Mouse (Mus musculus): Measurements from ENCODE around the gene Nfx1.

The Nfx1 gene

DNA sequence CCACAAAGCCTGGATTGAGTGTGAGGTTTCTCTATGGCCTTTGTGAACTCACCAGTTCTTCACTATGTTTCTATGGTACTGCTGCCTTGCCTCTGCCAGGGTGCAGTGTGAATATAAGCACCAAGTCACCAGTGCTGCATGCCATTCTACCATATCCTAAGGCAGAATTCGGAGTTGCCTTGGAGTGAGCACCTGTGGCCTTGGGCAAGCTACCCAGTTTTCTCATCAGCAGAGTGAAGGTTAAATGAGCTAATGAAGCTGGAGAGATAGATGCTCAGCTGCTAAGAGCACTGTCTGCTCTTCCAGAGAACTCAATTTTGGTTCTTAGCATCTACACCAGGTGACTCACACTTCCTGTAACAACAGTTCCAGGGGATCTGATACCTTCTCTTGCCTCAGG lies 3.3 kb downstream of the Nfx1 start:
- in situ Hi-C loops (cut with MboI, MseI), result loop anchor here in 1 of 2 experiments (10.0 kb wide), 1 partner anchor 771 kb away; no protein-coding TSS in a partner anchor

DNA sequence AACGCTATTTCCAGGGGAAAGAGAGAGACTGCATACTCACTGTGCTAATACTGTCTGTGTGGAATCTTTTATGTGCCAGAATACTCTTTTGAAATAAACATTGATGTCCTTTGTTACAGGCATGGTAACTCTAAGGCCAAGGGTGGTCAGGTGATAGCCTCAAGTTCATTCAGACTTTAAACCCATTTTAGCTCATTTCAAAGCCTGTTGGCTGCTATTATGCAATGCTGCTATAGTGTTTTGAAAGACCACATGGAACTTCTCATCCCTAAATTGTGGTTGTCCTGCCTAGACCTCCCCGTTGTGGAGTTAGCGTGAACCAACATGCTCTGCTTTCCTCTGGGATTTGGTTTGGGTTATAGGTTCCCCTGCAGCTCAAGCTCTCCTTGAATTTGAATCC lies 5.0 kb downstream of the Nfx1 start:
- in situ Hi-C loops (cut with MboI, MseI), result loop anchor here in 1 of 2 experiments (10.0 kb wide), 1 partner anchor 769 kb away; no protein-coding TSS in a partner anchor

DNA sequence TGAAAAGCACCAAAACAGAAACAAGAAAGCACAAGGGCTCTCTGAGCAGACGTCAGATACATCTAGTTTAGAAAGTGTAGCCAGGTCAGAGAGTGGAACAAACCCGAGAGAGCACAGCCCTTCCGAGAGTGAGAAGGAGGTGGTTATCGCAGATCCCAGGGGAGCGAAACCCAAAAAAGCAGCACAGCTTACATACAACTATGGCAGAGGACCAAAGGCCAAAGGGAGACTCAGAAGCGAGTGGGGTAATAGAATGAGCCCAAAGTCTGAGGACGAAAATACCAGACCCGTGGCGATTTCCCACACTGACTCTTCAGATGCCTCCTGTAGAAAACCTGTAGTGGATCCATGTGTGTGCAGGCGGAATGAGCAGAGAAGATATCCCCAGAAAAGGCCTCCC lies 5.9 kb downstream of the Nfx1 start:
- in situ Hi-C loops (cut with MboI, MseI), result loop anchor here in 1 of 2 experiments (10.0 kb wide), 1 partner anchor 768 kb away; no protein-coding TSS in a partner anchor

DNA sequence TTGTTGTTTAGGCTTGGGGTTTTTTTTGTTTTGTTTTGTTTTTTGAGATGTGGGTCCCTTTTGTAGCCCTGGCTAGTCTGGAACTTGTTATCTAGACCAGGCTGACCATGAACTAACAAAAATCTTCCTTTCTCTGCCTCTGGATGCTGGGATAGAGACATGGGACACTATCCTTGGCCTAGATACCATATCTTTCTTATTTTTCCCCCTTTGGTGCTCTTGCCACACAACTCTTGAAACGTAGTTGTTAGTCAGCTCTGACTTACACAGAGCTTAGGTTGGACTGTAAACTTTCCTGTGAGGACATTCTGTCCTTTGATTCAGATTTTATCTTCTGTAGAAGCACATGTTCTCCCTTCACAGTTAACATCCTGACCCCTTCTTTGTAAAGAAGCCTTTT lies 8.7 kb downstream of the Nfx1 start:
- in situ Hi-C loops (cut with MboI, MseI), result loop anchor here in 1 of 2 experiments (10.0 kb wide), 1 partner anchor 765 kb away; no protein-coding TSS in a partner anchor

DNA sequence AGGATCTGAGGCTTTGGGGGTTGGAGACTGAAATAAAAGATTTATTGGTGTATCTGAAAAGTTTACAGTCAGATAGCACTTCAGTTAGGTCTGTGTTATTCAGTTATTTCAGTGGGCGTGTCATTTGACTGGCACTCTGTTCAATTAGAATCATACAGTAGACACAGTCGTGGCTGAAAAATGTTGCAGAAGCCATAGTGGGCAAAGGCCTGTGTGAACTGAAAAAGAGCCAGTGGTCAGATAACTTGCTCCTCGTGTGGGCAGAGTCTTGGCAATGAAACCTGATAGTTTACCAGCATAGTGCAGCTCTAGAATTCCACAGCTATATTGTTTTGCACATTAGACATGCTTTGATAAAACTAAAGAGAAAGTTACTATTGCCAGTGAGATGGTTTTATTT lies 11.8 kb downstream of the Nfx1 start:
- in situ Hi-C loops (cut with MboI, MseI), result no loop called here

DNA sequence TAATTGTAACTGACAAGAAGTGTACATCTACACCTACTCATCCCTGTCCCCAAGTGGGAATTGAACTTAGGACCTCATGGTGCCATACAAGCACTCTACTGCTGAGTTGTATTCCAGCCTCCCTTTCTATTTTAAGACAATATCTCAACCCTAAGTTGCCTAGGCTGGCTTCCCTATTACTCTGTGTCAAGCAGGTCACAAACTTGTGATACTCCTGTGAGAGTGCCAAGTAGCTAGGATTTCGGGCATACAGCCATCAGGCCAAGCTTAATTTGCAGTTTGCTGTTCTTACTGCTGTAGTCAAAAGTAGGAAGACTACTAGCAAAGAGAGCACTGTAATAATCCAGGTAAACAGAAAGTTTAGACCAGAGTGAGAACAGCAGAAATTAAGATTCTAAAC lies 13.0 kb downstream of the Nfx1 start:
- in situ Hi-C loops (cut with MboI, MseI), result no loop called here

DNA sequence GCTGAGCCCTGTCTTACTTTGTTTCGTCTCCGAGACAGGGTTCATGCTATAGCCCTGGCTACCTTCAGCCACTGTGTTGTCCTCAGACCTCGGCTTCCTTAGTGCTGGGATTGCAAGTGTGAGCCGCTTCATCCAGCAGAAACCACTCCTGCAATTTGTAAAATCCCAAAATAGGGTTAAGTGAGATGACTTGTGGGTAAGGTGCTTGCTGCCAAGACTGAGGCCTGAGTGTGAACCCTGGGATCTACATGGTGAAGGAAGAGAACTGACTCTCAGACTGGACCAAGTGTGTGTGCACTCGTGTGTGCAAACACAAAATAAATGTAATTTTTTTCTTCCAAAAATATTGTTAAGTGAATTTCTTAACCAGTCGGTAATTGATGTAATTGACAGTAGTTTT lies 18.9 kb downstream of the Nfx1 start:
- in situ Hi-C loops (cut with MboI, MseI), result no loop called here

DNA sequence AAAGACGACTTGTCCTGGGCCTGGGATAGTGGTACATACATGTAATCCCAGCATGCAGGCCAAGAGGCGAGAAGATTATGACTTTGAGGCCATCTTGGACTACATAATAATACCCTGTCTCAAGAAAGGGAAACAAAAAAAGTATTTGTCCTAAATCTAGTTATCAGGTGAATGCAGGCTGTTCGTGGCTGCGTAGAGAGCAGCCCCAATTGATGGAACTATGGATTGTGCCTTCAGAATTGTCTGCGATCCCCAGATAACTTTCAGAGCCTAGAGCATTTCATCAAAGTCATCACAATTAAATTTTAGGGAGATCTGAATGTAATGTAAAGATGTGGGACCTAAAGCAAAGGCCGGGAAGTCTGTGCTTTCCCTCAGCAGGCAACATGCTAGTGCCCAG lies 25.6 kb downstream of the Nfx1 start:
- in situ Hi-C loops (cut with MboI, MseI), result no loop called here

DNA sequence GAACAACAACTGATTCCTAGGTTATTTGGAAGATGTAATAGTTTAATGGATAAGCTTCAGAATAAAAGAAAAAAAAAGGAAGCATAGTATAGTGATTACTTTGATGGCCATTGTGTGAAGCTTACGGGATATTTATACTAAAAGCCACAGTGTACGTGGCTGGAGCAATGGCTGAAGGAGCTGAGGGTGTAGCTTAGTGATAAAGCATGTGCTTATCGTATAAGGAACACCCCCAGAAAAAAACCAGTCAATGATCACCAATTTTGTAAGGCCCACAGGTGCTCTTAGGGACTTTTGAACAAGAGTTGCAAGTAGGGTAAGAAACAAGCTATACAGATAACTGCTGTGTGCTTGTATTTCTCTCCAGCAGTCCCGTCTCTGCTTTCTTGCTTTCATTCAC lies 27.2 kb downstream of the Nfx1 start:
- in situ Hi-C loops (cut with MboI, MseI), result no loop called here

DNA sequence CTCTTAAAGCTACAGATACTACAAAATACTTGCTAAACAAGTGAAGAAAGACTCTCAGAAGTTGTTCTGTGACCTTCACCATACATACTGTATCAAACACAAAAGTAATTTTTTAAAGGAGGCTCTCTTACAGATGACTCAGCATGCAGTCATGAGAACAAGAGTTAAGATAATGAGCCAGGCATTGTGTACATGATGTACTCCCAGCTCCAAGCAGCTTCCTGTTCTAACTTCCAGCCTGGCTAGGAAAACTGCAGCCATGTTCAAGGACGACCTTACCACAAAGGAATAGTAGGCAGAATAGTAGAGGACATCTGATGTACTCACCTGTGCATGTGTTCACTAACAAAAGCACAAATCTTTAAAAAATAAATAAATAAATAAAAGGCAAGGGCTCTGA lies 29.6 kb downstream of the Nfx1 start:
- in situ Hi-C loops (cut with MboI, MseI), result loop anchor here in 1 of 2 experiments (10.0 kb wide), 1 partner anchor 1985 kb away; no protein-coding TSS in a partner anchor

DNA sequence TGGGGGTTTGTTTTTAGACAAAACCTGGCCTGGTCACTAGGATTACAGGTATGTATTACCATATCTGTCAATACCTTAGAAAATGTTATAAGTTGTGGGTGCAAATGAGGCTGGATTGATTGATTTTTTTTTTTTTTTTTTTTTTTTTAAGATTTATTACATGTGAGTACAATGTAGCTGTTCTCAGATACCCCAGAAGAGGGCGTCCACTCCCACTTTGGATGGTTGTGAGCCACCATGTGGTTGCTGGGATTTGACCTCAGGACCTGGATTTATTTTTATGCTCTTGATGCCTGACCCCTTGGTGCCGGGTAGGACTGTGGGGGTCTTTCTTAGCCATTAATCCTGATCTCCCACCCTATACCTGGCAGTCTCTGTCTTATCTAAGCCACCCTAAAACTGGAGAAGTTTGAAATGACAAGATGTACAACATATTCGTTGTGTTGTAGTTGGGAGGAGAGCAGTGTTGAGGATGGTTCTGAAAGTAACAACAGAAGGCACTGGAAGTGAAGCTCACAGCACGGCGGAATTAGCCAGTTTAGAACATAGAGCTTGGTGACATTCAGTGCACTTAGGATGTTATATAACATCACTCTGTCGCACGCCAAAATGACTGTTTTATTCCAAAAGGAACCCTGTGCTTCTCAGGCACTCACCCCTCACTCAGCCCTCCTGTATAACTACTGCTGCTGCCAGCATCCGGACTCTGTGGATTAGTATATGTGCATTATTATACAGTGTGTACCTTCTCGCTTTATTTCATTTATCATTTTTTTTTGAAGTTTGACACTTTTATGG lies 30.3 kb downstream of the Nfx1 start:
- in situ Hi-C loops (cut with MboI, MseI), result loop anchor here in 1 of 2 experiments (10.0 kb wide), 1 partner anchor 1984 kb away; no protein-coding TSS in a partner anchor

DNA sequence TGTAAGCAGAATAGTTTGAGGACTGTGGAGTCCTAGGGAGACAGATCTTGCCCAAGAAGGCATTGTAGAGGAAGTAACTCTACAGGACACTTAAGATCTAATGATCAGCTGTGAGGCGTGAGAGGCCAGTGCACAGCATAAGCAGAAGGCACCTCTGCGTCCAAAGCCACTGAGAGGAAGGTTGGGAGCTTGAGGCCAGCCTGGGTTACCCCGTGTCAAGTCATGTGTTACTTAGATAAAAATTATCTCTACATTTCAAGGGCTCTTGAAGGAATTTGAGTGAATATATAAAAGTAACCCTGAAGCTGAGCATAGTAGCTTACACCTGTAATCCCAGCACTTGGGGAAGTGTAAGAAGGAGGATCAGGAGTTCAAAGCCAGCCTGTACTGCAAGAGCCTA lies 42.6 kb downstream of the Nfx1 start:
- in situ Hi-C loops (cut with MboI, MseI), result no loop called here

DNA sequence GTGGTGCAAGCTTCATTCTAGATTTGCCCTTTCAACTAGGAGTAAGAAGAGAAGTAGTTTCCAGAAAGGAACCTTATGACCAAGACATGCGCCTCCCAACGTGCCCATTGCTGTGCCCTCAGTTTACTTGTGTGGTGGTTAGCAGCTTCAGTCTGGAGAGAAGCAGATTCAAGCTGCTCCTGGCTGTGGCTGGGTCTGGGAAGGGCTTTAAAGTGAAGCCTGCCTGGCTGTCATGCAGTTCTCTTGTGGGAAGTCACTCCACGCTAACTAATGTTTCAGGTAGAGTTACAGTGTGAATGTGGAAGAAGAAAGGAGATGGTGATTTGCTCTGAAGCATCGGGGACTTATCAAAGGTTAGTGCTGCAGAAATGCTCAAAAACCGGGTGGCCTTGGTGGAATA lies 45.1 kb downstream of the Nfx1 start:
- in situ Hi-C loops (cut with MboI, MseI), result no loop called here

DNA sequence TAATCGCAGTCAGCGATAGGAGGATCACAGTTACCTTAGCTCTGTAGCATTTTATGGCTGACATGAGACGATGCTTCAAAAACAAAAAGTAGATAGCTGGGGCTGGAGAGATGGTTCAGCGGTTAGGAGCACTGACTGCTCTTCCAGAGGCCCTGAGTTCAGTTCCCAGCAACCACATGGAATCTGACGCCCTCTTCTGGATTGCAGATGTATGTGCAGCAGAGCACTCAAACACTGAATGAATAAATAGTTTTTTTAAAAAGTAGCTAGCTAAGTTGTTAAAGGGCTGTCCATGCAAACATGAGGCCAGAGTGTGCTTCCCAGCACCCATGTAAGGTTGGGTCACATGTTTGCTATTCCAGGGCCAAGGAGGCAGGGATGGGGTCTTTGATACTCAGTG lies 50.4 kb downstream of the Nfx1 start:
- in situ Hi-C loops (cut with MboI, MseI), result loop anchor here in 1 of 2 experiments (5.0 kb wide), 1 partner anchor 176 kb away; no protein-coding TSS in a partner anchor

DNA sequence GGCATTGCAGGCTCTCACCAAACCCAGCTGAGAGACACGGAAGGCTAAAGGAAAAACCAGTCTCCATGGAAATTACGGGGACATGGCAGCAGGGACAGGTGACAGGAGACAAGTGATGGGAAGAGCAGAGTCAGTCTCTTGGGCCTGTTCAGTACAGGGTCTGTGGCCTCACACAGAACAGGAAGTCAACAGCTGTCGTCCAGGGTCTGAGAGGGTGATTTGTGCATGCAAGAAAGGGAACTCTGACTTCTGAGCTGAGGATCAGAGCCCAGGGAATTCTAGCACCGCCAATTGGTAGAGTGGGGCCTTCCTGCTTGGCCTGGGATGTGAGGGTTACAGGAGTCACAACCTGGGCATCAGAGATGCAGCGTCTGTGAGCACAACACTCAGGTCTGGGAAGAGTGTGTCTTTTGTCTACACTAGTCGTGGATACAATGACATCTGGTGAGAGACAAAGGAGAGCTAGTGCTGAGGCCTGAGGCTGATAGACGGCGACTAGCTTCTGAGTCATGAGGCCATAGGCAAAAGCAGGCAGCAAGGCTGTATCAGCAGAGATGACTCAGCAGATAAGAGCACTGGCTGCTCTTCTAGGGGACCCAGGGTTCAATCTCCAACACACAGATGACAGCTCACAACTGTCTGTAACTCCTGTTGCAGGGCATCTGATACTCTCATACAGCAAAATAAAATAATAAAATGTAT lies 55.5 kb downstream of the Nfx1 start:
- in situ Hi-C loops (cut with MboI, MseI), result no loop called here

DNA sequence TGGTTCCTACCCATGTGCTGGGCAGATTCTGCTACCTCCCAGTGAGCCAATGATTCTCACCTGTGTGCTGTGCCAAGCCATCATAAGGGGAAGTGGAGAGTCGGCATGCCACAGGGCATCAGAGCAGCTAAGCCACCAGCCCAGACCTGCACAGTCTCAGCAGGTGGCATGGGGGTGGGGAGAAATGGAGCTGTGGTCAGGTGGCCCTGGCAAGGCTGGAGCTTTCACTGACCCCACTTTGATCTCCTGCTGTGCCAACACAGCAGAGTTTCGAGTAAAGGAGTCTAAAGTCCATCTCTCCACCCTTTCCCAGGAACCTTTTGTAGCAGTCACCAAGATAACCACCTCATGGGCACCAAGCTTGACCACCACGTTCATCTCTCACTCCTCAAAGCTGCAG lies 57.2 kb downstream of the Nfx1 start:
- in situ Hi-C loops (cut with MboI, MseI), result no loop called here

DNA sequence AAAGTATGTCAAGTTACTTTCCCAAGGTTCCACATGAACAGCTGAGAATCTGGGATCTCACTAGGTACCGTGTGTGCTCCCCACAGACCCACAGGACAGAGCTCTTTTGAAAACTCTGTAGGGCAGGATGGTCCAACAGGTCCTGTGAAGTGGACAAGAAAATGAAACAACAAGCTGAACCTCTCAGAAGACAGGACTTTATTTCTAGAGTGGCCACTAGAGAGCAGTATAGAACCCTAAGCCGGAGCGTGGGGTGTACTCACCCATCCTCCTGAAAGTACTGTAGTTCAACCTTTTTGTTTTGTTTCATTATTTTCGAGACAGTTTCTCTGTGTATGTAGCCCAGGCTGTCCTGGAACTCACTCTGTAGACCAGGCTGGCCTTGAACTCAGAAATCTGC lies 57.6 kb downstream of the Nfx1 start:
- in situ Hi-C loops (cut with MboI, MseI), result no loop called here

DNA sequence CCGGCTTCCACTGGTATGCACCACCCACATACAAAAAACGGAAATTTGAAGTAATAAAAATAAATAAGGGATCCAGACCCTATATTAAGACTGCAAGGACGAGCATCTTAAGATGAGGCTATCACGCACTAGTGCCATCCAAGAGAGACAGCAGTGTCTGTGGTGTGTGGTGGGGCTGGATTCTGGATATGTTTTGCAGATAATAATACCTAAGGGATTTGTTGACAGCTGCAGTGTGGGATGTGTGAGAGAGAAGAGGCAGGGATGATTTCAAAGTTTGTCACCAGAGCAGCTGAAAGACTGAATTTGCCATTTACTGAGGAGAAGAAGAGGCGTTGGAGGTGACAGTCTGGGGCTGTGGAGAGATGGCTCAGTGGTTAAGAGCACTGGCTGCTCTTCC lies 58.7 kb downstream of the Nfx1 start:
- in situ Hi-C loops (cut with MboI, MseI), result no loop called here

DNA sequence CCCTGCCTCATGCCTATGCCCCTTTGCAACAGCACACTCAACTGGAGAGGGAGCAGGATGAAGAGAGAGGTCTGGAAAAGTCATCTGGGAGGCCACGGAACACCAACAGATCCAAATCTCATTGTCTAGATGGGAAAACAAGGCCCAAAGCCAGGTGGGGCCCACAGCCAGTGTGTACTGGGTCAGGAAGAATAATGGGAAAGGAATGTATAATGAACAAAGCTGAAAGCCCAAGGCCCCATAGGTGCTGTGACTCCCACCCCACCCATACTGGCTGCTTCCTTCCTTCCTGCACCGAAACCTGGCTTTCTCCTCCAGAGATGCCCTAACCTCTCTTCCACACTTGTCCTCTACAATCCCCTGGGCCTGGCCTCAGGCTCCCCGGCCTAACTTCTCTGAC lies 60.5 kb downstream of the Nfx1 start:
- in situ Hi-C loops (cut with MboI, MseI), result no loop called here

DNA sequence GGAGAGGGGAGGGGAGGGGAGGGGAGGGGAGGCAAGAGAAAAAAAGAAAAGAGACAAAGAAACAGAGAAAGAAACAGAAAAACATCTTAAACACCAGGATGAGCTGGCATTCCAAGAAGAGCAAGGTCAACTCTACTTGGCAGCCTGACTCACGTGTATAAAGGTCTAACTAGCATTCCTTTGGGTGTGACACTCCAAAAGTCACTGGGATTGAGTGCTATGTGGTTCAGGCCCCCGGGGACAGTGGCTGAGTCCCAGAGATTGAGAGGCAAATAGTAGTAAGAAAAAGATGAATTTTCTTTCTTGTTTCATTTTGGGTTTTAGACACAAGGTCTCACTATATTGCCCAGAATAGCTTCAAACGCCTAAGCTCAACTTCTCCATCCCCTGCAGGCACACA lies 67.2 kb downstream of the Nfx1 start:
- in situ Hi-C loops (cut with MboI, MseI), result no loop called here

DNA sequence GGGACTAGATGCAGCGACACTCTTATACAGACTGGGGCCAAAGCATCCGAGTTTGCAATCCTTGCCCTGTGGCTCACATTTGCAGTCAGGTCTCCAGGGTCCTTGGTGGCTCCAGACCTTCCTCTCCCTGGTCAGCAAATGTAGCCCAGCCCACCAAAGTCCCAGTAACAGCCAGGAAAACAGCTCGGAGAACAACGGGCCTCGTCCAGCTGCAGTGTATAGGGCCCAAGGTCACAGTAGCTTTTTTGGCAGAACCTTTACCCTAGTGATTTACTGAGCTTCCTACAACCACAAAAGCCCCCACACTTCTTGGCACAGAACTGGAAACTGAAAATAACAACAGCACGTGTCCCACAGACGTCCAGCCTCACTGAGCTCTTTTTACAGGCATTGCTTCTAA lies 70.3 kb downstream of the Nfx1 start:
- in situ Hi-C loops (cut with MboI, MseI), result no loop called here

DNA sequence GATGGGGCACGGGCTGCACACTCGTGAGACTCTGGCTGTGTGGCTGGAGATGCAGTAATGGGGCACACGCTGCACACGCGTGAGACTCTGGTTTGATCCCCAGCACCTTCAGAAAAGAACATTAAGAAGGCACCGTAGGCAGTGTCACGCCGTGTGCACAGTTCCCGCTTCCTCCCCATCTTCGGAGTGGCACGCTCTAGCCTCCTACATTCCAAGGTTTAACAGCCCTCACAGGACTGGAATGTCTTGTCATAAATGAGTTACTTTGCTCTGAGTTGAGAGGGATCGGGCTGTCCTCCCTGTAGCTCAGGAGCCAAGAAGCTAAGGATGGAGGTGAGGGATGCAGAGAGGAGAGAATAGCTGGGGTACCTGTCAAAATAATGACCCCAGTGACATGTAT lies 72.2 kb downstream of the Nfx1 start:
- in situ Hi-C loops (cut with MboI, MseI), result no loop called here

DNA sequence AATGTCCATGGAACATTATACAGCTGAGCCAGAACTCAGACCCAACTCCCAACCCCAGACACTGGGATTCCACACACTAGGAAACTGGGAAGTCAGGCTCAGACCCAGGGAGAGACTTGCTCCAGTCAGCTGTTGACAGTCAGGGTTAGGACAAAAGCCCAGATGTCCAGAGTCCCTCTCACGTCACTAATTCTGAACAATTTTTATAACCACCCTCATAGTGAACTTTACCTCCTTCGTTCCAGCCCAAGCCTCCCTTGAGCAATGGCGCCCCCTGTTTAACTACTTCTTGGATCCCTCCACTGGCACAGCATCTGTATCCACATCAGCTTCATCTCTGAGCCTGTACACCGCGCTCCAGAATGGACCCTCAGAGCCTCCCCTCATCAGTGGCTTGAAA lies 73.3 kb downstream of the Nfx1 start:
- in situ Hi-C loops (cut with MboI, MseI), result no loop called here

Measured in T-helper 17 cell (primary cell).